Mouse (Mus musculus): ENCODE data around the gene Akr1a1.
"Not testable (repeated sequence)": the region's sequence is repeated elsewhere in the genome, so short reads cannot be mapped to it uniquely, and the experiment has no call there.

Akr1a1 gene

GRCm38 (mm10) chr4:116650924-116651796 is at the start of gene Akr1a1:
Gene Akr1a1, minus strand, starts transcription at chr4:116651680.
- peak; percentile 86 to 89 for DNase-seq (ENCODE audit: low spot score in 2 of 2)

DNA sequence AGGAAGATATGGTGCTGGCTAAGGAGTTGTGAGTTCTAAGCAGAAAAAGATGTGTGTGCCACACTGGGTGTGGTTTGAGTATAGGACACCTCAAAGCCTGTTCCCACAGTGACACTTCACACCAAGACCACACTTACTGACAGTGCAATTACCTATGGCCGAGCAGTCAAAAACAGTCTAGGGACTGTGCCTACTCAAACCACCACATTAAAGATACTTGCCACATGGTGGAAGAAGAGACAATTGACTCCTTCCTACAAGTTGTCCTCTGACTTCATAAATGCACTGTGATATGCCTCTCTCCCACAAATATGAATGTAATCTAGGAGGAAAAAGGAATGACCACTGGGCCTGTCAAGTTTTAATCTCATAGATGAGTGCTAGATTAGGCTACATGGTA is 49.5 kb upstream of the Akr1a1 start:
- no peak for DNase-seq (ENCODE audit: low spot score in 2 of 2)

GRCm38 (mm10) chr4:116698693-116699342 is 47.3 kb upstream of the Akr1a1 start:
- no peak for DNase-seq (ENCODE audit: low spot score in 2 of 2)

DNA sequence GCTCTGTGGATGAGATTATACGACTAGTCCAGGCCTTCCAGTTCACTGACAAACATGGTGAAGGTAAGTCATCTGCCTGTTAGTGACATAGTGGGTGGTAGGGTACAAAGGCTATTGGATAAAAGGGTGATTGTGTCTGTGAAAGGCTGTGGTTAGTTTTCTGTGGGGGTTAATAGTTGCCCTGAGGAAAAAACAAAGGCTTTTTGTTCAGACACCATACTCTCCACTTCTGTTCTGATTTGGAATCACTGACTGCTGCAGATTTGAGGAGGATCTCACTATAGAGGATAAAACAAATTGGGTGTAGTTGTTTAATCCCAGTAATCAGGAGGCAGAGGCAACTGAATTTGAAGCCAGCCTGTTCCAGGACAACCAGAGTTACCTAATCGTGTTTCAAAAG is 42.3 kb upstream of the Akr1a1 start:
- DNase-seq (ENCODE audit: low spot score in 2 of 2), result no peak

- no peak for DNase-seq (ENCODE audit: low spot score in 2 of 2)
Measured at GRCm38 (mm10) chr4:116692146-116692545, 40.7 kb upstream of the Akr1a1 start.

- no peak for DNase-seq (ENCODE audit: low spot score in 2 of 2)
Measured at GRCm38 (mm10) chr4:116689309-116689876, 37.9 kb upstream of the Akr1a1 start.

GRCm38 (mm10) chr4:116687041-116687440 is 35.6 kb upstream of the Akr1a1 start:
- no peak for DNase-seq (ENCODE audit: low spot score in 2 of 2)

DNA sequence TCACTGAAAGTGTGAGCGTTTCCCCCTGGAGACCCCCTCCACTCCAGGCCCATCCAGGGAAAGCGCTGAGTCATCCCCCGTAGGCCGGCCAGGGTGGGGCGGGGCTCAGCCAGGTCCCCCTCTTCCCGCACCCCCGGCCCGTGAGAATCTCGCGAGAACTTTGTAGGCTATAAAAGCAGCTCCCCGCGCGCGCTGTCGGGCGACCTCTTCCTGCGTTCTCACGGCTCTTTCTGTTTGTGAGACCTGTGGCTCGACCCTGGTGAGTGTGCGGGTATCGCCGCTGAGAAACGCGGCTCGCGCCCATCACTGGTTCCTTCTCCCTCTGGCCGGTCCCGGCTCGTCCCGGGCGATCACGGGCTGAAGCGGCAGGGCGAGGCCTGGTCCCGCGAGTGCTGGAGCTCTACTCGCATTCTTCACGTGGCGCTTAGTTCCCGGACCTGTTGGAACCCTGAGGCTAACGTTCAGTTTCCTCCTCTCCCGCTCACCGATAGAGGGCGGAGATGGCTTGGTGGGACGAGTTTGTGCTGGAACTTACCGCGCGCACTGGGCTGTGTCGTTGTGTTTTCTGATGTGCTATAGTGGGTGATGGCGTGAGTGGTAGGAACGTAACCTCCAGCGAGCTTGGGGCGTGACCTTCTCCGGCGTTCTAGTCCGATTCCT is 34.1 kb upstream of the Akr1a1 start, which contains the start of gene Prdx1:
Gene Prdx1 (plus strand): TSS at position 143 of the 660 bp plus-strand sequence.
- DNase-seq (ENCODE audit: low spot score in 2 of 2), result peak; percentile 86 to 92

DNA sequence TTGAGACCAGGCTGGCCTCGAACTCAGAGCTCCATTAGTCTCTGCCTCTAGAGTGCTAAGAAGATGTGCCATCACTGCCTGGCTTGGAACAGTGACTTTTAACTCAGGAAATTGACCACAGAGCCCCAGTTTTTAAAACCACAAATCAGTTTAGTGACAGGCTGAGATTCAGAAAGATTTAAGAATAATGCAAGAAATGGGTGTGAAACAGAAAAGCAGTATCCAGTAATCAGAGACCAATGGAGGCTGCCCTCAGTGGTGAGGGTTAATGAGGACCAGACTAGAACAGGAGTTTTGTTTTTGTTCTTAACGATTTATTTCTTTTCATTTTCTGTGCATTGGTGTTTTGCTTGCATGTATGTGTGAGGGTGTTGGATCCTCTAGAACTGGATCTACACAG is 33.2 kb upstream of the Akr1a1 start:
- DNase-seq (ENCODE audit: low spot score in 2 of 2), result no peak

DNA sequence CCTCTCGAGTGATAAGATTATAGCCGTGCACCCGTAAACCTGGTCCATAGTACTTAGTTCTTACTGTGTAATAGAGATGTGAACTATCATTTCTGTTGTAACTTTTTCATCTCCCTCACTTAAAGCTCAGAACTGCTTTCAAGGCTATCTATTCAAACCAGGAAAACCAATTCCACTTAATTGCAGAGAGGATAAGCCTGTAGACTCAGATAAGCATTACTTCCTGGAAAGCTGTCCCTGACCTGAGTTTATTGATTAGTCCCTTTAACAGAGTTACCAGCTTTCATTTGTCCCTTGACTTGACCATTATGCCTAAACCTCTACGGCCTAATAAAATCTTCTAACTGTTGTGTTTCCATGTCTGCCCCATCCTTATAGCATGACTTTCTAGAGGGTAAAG is 32.5 kb upstream of the Akr1a1 start:
- no peak for DNase-seq (ENCODE audit: low spot score in 2 of 2)

GRCm38 (mm10) chr4:116680521-116680920 is 29.0 kb upstream of the Akr1a1 start:
- not testable (repeated sequence) for DNase-seq (ENCODE audit: low spot score in 2 of 2)

GRCm38 (mm10) chr4:116679141-116679540 is 27.7 kb upstream of the Akr1a1 start:
- DNase-seq (ENCODE audit: low spot score in 2 of 2), result no peak

DNA sequence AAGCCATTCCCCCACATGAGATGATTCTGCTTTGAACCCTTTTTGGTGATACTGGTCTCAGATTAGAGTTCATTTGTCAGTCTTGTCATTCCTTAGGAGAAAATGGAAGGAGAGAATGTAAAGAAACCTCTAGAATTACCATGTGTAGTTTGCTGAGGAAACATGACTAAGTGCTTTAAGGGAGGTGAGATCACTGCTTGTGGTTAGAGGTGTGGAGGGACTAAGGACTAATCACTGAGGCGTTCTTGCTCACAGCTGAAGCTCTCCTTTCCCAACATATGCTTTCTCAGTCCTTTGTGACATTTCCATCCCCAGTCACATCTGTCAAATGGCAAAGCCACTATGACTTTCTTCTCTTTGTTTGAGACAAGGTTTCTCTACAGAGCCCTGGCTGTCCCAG is 26.3 kb upstream of the Akr1a1 start:
- DNase-seq (ENCODE audit: low spot score in 2 of 2), result no peak

GRCm38 (mm10) chr4:116676027-116676426 is 24.5 kb upstream of the Akr1a1 start:
- DNase-seq (ENCODE audit: low spot score in 2 of 2), result no peak

DNA sequence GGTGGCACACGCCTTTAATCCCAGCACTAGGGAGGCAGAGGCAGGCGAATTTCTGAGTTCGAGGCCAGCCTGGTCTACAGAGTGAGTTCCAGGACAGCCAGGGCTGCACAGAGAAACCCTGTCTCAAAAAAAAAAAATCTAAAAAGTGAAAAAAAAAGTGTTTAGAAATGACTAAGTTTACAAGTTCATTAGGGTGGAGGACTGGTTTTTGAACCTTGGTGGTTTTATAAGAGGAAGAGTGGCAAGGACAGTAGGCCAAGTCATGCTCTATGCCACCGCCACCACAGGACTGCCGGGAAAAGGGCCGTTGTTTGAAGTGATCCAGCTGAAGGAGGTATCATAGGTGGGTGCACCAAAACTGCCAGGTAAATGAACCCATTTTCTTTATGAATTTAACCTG is 23.3 kb upstream of the Akr1a1 start:
- not testable (repeated sequence) for DNase-seq (ENCODE audit: low spot score in 2 of 2)

DNA sequence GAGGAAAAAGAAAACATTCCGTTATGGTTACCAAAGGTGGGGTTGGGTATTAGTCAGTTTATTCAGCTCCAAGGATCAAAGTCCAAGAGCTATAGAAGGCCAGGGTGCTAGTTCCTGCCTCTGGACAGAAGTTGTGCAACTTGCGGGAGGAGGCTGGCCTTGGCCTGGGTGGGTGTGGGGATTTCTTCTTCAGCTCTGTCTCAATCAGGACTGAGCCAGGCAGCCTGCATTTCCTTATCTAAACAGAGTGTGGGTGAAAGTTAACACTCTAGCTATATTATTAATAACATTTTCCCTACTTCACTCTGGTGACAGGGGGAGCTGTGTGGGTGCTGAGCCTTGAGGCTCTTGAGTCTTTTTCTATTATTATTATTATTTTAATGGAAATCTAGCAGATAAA is 21.3 kb upstream of the Akr1a1 start:
- no peak for DNase-seq (ENCODE audit: low spot score in 2 of 2)

DNA sequence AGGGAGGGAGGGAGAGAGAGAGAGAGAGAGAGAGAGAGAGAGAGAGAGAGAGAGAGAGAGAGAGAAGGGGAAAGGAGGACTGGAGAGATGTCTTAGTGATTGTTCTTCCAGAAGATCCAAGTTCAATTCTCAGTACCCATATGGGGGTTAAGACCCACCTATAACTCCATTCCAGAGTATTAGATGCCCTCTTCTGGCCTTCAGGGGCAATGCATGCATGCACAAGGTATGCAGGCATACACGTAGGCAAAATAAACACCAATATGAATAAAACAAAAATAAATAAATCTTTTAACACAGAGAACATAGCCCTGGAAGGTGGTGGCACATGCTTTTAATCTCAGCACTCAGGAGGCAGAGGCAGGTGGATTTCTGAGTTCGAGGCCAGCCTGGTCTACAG is 17.8 kb upstream of the Akr1a1 start:
- DNase-seq (ENCODE audit: low spot score in 2 of 2), result no peak

GRCm38 (mm10) chr4:116668145-116668544 is 16.7 kb upstream of the Akr1a1 start:
- no peak for DNase-seq (ENCODE audit: low spot score in 2 of 2)

- no peak for DNase-seq (ENCODE audit: low spot score in 2 of 2)
Measured at GRCm38 (mm10) chr4:116666625-116667024, 15.1 kb upstream of the Akr1a1 start.

- DNase-seq (ENCODE audit: low spot score in 2 of 2), result no peak
Measured at GRCm38 (mm10) chr4:116661998-116662397, 10.5 kb upstream of the Akr1a1 start.

DNA sequence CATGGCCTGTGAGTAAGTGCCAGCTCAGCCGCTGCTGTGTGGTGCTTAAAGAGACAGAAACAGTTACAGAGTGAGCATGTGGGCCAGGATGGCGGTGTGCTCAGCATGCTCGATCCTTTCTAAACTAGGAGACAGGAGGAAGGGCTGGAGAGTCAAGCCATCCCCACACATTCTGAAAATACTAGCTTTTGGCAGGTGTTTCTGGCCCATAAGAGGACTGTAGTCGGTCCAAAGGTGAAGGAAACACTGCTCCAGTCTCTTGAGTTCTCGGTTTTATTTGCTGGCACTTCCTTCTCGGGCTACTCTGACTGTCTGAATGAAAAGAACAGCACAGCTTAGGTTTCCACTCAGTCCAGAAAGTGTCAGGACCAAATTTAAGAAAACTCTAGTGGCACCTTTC is 9.3 kb upstream of the Akr1a1 start:
- no peak for DNase-seq (ENCODE audit: low spot score in 2 of 2)

DNA sequence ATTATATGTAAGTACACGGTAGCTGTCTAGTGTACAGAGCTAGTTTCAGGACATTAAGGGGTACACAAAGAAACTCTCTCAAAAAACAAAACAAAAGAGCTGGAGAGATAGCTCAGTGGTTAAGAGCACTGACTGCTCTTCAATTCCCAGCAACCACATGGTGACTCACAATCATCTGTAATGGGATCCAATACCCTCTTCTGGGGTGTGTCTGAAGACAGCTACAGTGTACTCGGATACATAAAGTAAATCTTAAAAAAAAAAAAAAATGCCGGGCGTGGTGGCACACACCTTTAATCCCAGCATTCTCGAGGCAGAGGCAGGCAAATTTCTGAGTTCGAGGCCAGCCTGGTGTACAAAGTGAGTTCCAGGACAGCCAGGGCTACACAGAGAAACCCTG is 8.4 kb upstream of the Akr1a1 start:
- DNase-seq (ENCODE audit: low spot score in 2 of 2), result not testable (repeated sequence)

Measured in frontal cortex, postnatal 10 days (tissue).